Mouse (Mus musculus): ENCODE measurements at regions not wholly inside any gene's neighbourhood (a gene's known extent, or its start where the extent isn't known, plus 50 kb on each side); places are given as distances from the start of the nearest gene placed in this dataset.

GRCm38 (mm10) chr9:100391566-100392213 lies 94.9 kb downstream of the Il20rb start:
- no peaks in the 10 kb centered on the region for H3K9me3 ChIP-seq (ENCODE audit: low read length)
- DNase-seq (ENCODE audit: low spot score) (no peak), ATAC-seq (no peak)
- H3K27ac ChIP-seq, result no peak overlapping the region
- H3K36me3 ChIP-seq (ENCODE audit: insufficient read depth, low read length), result no peaks in the 10 kb centered on the region
- no peak for TF ChIP-seq CTCF (IDR thresholded peaks at IDR 0.05; ENCODE audit: low read depth)
- H3K9ac ChIP-seq (replicated peaks; ENCODE audit: low read length), result no peak overlapping the region
- H3K4me1 ChIP-seq (ENCODE audit: insufficient read depth, low read length), result no peaks in the 10 kb centered on the region
- no peak overlapping the region for H3K4me3 ChIP-seq (ENCODE audit: low read length)
- H3K4me2 ChIP-seq (ENCODE audit: low read depth, low read length), result no peak overlapping the region
- H3K27me3 ChIP-seq (ENCODE audit: insufficient read depth, low read length), result no peaks in the 10 kb centered on the region
- 79% methylated on average over 8 of the region's 8 CpGs for WGBS

GRCm38 (mm10) chr9:100388393-100388792 lies 98.2 kb downstream of the Il20rb start:
- ATAC-seq (no peak), DNase-seq (ENCODE audit: low spot score) (no peak)
- Histone ChIP-seq H3K4me1 (ENCODE audit: insufficient read depth, low read length) (no peaks in the 10 kb centered on the region), H3K9ac (replicated peaks; ENCODE audit: low read length) (no peak overlapping the region), H3K4me2 (ENCODE audit: low read depth, low read length) (no peak overlapping the region), H3K9me3 (ENCODE audit: low read length) (no peaks in the 10 kb centered on the region), H3K36me3 (ENCODE audit: insufficient read depth, low read length) (no peaks in the 10 kb centered on the region), H3K4me3 (ENCODE audit: low read length) (no peak overlapping the region), H3K27me3 (ENCODE audit: insufficient read depth, low read length) (no peaks in the 10 kb centered on the region), H3K27ac (no peak overlapping the region)
- no peak for TF ChIP-seq CTCF (IDR thresholded peaks at IDR 0.05; ENCODE audit: low read depth)
- 70% methylated on average over 7 of the region's 7 CpGs for WGBS

- no peak for TF ChIP-seq CTCF (IDR thresholded peaks at IDR 0.05; ENCODE audit: low read depth)
- ATAC-seq (no peak), DNase-seq (ENCODE audit: low spot score) (no peak)
- Histone ChIP-seq H3K27ac (no peak overlapping the region), H3K4me2 (ENCODE audit: low read depth, low read length) (no peak overlapping the region), H3K4me3 (ENCODE audit: low read length) (no peak overlapping the region), H3K4me1 (ENCODE audit: insufficient read depth, low read length) (no peaks in the 10 kb centered on the region), H3K9me3 (ENCODE audit: low read length) (no peaks in the 10 kb centered on the region), H3K9ac (replicated peaks; ENCODE audit: low read length) (no peak overlapping the region), H3K36me3 (ENCODE audit: insufficient read depth, low read length) (no peaks in the 10 kb centered on the region), H3K27me3 (ENCODE audit: insufficient read depth, low read length) (no peaks in the 10 kb centered on the region)
- WGBS, result 44% methylated on average over 13 of the region's 13 CpGs
These were observed 99.4 kb downstream of the Il20rb start for GRCm38 (mm10) chr9:100387171-100387685.

DNA sequence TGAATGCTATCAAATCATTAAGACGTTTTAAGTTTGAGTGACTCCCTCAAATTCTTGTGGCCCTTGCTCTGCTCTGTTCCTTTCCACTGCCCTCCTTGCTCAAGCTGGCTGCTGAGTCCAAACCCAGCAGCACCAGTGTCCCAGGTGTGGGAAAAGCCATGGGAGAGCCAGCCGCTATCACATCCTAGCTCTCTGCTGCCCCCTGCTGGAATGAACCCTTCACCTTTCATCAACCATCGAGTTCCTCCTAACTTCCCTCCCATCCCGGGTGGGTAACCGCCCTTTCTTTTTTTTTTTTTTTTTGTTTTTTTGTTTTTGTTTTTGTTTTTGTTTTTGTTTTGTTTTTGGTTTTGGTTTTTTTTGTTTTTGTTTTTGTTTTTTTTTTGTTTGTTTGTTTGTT lies 104.1 kb downstream of the Il20rb start:
- TF ChIP-seq CTCF (IDR thresholded peaks at IDR 0.05; ENCODE audit: low read depth), result peak; percentile 57
- no peak overlapping the region for H3K4me2 ChIP-seq (ENCODE audit: low read depth, low read length)
- peak; percentile 32 for DNase-seq (ENCODE audit: low spot score)
- H3K4me3 ChIP-seq (ENCODE audit: low read length), result no peak overlapping the region
- no peaks in the 10 kb centered on the region for H3K9me3 ChIP-seq (ENCODE audit: low read length)
- no peak overlapping the region for H3K27ac ChIP-seq
- no peak for ATAC-seq
- no peaks in the 10 kb centered on the region for H3K36me3 ChIP-seq (ENCODE audit: insufficient read depth, low read length)
- H3K27me3 ChIP-seq (ENCODE audit: insufficient read depth, low read length), result no peaks in the 10 kb centered on the region
- no peaks in the 10 kb centered on the region for H3K4me1 ChIP-seq (ENCODE audit: insufficient read depth, low read length)
- H3K9ac ChIP-seq (replicated peaks; ENCODE audit: low read length), result no peak overlapping the region
- WGBS, result 61% methylated on average over 5 of the region's 5 CpGs

DNA sequence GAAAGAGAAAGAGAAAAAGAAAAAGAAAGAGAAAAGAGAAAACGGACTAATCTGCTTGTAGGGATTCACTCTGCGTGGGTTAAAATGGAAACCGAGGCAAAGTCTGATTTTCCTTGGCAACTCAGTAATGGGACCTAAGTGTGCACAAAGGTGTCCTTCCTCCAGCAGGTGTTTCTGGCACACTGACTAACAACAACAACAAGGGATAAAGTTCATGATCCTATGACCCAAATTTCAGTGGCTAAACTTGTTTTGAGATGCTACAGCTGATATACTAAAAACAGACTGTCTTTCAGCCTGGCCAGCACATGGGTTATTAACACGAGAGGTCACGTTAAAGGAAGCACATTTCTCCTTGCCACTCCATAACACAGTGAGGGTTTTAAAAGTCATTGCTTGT lies 116.7 kb downstream of the Il20rb start:
- Histone ChIP-seq H3K27ac (no peak overlapping the region), H3K9ac (replicated peaks; ENCODE audit: low read length) (no peak overlapping the region), H3K36me3 (ENCODE audit: insufficient read depth, low read length) (no peaks in the 10 kb centered on the region), H3K4me1 (ENCODE audit: insufficient read depth, low read length) (no peaks in the 10 kb centered on the region), H3K4me2 (ENCODE audit: low read depth, low read length) (no peak overlapping the region), H3K4me3 (ENCODE audit: low read length) (no peak overlapping the region), H3K9me3 (ENCODE audit: low read length) (no peaks in the 10 kb centered on the region), H3K27me3 (ENCODE audit: insufficient read depth, low read length) (no peaks in the 10 kb centered on the region)
- 87% methylated on average over 5 of the region's 5 CpGs for WGBS
- ATAC-seq (no peak), DNase-seq (ENCODE audit: low spot score) (no peak)
- TF ChIP-seq CTCF (IDR thresholded peaks at IDR 0.05; ENCODE audit: low read depth), result no peak

- H3K27me3 ChIP-seq (ENCODE audit: insufficient read depth, low read length), result no peaks in the 10 kb centered on the region
- 56% methylated on average over 6 of the region's 6 CpGs for WGBS
- DNase-seq (ENCODE audit: low spot score), result peak; percentile 6
- TF ChIP-seq CTCF (IDR thresholded peaks at IDR 0.05; ENCODE audit: low read depth), result no peak
- H3K27ac ChIP-seq, result no peak overlapping the region
- no peaks in the 10 kb centered on the region for H3K4me1 ChIP-seq (ENCODE audit: insufficient read depth, low read length)
- no peak overlapping the region for H3K4me2 ChIP-seq (ENCODE audit: low read depth, low read length)
- H3K36me3 ChIP-seq (ENCODE audit: insufficient read depth, low read length), result no peaks in the 10 kb centered on the region
- no peak overlapping the region for H3K4me3 ChIP-seq (ENCODE audit: low read length)
- H3K9me3 ChIP-seq (ENCODE audit: low read length), result no peaks in the 10 kb centered on the region
- ATAC-seq, result no peak
- no peak overlapping the region for H3K9ac ChIP-seq (replicated peaks; ENCODE audit: low read length)
These were observed 119.8 kb downstream of the Il20rb start for GRCm38 (mm10) chr9:100366816-100367215.

GRCm38 (mm10) chr9:100359934-100360716 lies 126.5 kb downstream of the Il20rb start:
- DNase-seq (ENCODE audit: low spot score) (no peak), ATAC-seq (no peak)
- no peak overlapping the region for H3K9ac ChIP-seq (replicated peaks; ENCODE audit: low read length)
- H3K27me3 ChIP-seq (ENCODE audit: insufficient read depth, low read length), result no peaks in the 10 kb centered on the region
- H3K4me2 ChIP-seq (ENCODE audit: low read depth, low read length), result no peak overlapping the region
- no peaks in the 10 kb centered on the region for H3K9me3 ChIP-seq (ENCODE audit: low read length)
- 64% methylated on average over 9 of the region's 9 CpGs for WGBS
- H3K4me1 ChIP-seq (ENCODE audit: insufficient read depth, low read length), result no peaks in the 10 kb centered on the region
- no peak overlapping the region for H3K4me3 ChIP-seq (ENCODE audit: low read length)
- H3K27ac ChIP-seq, result no peak overlapping the region
- TF ChIP-seq CTCF (IDR thresholded peaks at IDR 0.05; ENCODE audit: low read depth), result peak; percentile 52
- H3K36me3 ChIP-seq (ENCODE audit: insufficient read depth, low read length), result no peaks in the 10 kb centered on the region

Data from hindbrain, postnatal 0 days (tissue).